Mouse (Mus musculus) urinary bladder, postnatal 36 days (tissue): ENCODE data around the gene Ppp6r1.

ENCODE experiments used
- DNase-seq, 2 experiments: peaks; one replicate each; pipeline ENCODE4 v3.0.0; 2022; ENCODE audit warnings: low spot score in 2 of 2, mixed read lengths in 1 of 2

The Ppp6r1 gene

GRCm38 (mm10) chr7:4658912-4659551 is at the start of gene Ppp6r1:
Gene Ppp6r1, minus strand, starts transcription at chr7:4659019.
- peak; percentile 94 to 96 for DNase-seq

- DNase-seq: peak in 1 of 2 experiments; percentile 22
Observed at GRCm38 (mm10) chr7:4705098-4705497, 46.3 kb upstream of the Ppp6r1 start.

GRCm38 (mm10) chr7:4703195-4703594 is 44.4 kb upstream of the Ppp6r1 start:
- no peak for DNase-seq

- DNase-seq: no peak
Observed at GRCm38 (mm10) chr7:4702334-4702733, 43.5 kb upstream of the Ppp6r1 start.

- no peak for DNase-seq
Observed at GRCm38 (mm10) chr7:4693004-4693403, 34.2 kb upstream of the Ppp6r1 start.

GRCm38 (mm10) chr7:4690951-4691653 is 32.3 kb upstream of the Ppp6r1 start:
- no peak for DNase-seq

GRCm38 (mm10) chr7:4690387-4690786 is 31.6 kb upstream of the Ppp6r1 start, which contains the start of gene Brsk1:
Gene Brsk1, plus strand, starts transcription at chr7:4690604.
- DNase-seq: peak; percentile 8 to 18

- DNase-seq: peak; percentile 95 to 96
Observed at GRCm38 (mm10) chr7:4684632-4685417, 26.0 kb upstream of the Ppp6r1 start, which contains the start of gene Hspbp1. Gene Hspbp1, minus strand, starts transcription at chr7:4685068.

GRCm38 (mm10) chr7:4684203-4684602 is 25.4 kb upstream of the Ppp6r1 start:
- peak in 1 of 2 experiments; percentile 3 for DNase-seq

GRCm38 (mm10) chr7:4683307-4683706 is 24.5 kb upstream of the Ppp6r1 start:
- no peak for DNase-seq

- DNase-seq: no peak
Observed at GRCm38 (mm10) chr7:4675200-4675599, 16.4 kb upstream of the Ppp6r1 start.

- DNase-seq: no peak
Observed at GRCm38 (mm10) chr7:4674114-4674731, 15.4 kb upstream of the Ppp6r1 start.

- DNase-seq: no peak
Observed at GRCm38 (mm10) chr7:4671956-4672355, 13.1 kb upstream of the Ppp6r1 start.

- no peak for DNase-seq
Observed at GRCm38 (mm10) chr7:4670655-4671255, 11.9 kb upstream of the Ppp6r1 start.

- DNase-seq: no peak
Observed at GRCm38 (mm10) chr7:4669156-4669555, 10.3 kb upstream of the Ppp6r1 start.

- DNase-seq: no peak
Observed at GRCm38 (mm10) chr7:4668506-4668905, 9.7 kb upstream of the Ppp6r1 start.

- no peak for DNase-seq
Observed at GRCm38 (mm10) chr7:4666871-4667270, 8.1 kb upstream of the Ppp6r1 start.

- DNase-seq: no peak
Observed at GRCm38 (mm10) chr7:4663742-4664141, 4.9 kb upstream of the Ppp6r1 start.

- DNase-seq: no peak
Observed at GRCm38 (mm10) chr7:4663179-4663578, 4.4 kb upstream of the Ppp6r1 start.

- no peak for DNase-seq
Observed at GRCm38 (mm10) chr7:4659911-4660443, 1.2 kb upstream of the Ppp6r1 start.
